Mouse (Mus musculus): ENCODE measurements around the gene Hao2.

- TF ChIP-seq POLR2A (IDR thresholded peaks at IDR 0.05; ENCODE audit: borderline replicate concordance, control insufficient read depth, low read depth, low read length) (no peak), CTCF (IDR thresholded peaks at IDR 0.05; ENCODE audit: control insufficient read depth, insufficient read depth, low read length) (no peak)
Measured at GRCm38 (mm10) chr3:98895071-98895601, 2.1 kb upstream of the Hao2 start.

Measured in bone marrow, adult 2 months (tissue).